Mouse (Mus musculus) forelimb bud, embryonic 11.5 days (tissue): ENCODE measurements around the gene Rai14.

Experiments used
- DNase-seq: peaks from one replicate; pipeline ENCODE4 v3.0.0-alpha.2; 2012; ENCODE audit warnings: low read depth, low spot score

The Rai14 gene

GRCm38 (mm10) chr15:10690973-10691372, 23.5 kb downstream of the Rai14 start:
- DNase-seq, result no peak

DNA sequence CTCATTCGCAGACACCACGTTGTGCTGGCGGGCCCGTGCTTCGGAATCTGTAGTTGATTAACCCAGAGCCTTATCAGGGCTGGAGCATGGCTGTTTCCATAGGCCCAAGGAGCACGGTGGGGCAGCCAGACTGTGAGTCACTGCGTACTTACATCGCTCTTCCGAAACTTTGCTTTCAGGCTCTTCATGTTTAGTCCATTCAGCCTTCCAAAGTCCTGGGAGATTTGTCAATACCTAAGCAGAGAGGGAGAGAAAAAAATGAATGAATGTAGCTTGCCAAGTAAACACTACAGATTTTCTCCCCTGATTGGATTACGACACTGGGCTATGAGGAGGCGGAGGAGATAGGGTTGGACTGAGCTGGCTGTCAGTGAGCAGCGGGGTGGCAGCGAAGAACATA, 24.2 kb downstream of the Rai14 start:
- DNase-seq, result no peak

- DNase-seq, result no peak
Measured at GRCm38 (mm10) chr15:10689304-10689703, 25.1 kb downstream of the Rai14 start.

GRCm38 (mm10) chr15:10688686-10689085, 25.7 kb downstream of the Rai14 start:
- no peak for DNase-seq

- DNase-seq, result no peak
Measured at GRCm38 (mm10) chr15:10687365-10687764, 27.1 kb downstream of the Rai14 start.

GRCm38 (mm10) chr15:10685692-10686430, 28.6 kb downstream of the Rai14 start:
- DNase-seq, result peak; percentile 40

DNA sequence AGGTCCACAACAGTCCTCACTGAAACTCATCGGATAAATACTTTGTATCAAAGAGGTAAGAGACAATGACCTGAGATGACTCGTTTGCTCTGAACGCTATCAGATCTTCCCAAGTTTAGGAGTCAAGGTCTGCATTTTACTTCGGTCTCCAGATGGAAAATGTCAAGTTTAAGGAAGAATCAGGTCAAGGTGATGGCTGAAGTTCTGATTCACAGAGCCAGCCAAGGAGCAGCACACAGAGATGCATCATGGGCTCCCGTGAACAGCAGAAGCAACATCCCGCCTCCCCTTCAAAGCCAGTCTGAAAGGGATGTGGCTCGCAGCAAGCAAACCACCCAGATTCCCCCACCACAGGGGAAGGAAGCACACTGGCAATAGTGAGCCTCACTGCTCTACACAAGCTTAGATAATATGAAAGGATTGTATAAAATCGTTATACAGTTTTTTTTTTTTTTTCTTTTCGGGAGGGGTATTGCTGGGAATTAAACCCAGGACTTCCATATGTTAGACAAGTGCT, 30.7 kb downstream of the Rai14 start:
- DNase-seq, result no peak

DNA sequence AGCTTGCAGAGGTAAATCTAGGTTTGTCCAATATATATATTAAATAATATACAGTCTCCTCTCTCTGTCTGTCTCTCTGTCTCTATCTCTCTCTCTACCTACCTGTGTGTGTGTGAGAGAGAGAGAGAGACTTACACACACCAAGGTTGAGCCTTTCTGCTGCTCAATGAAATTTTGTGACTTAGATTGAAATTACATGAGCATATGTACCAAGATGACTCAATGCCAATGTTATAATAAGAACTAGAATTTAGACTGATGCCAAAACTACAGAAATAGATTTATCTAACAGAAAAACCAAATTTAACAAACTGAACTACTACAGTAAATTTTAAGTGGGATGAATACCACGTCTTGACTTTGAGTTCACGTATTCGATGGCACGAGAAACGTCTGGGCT, 33.9 kb downstream of the Rai14 start:
- no peak for DNase-seq

DNA sequence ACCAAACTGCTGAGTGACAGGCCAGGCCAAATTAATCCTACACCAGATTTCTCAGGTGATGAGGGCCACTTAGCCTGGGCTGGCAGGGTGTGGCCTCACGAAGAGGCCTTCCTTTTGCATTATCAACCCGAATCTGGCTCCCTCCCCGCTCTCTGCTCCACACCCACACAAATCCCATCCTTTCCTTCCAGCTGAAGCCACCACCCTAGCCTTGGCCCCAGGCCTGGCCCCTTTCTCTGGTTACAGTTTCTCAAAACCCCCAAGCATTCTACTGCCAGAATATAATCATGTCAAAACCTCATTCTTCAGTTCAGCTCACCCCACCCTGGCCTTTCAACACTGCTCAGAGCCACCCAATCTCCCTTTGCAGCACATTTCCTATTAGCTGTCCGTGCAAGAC, 34.9 kb downstream of the Rai14 start:
- DNase-seq, result no peak

DNA sequence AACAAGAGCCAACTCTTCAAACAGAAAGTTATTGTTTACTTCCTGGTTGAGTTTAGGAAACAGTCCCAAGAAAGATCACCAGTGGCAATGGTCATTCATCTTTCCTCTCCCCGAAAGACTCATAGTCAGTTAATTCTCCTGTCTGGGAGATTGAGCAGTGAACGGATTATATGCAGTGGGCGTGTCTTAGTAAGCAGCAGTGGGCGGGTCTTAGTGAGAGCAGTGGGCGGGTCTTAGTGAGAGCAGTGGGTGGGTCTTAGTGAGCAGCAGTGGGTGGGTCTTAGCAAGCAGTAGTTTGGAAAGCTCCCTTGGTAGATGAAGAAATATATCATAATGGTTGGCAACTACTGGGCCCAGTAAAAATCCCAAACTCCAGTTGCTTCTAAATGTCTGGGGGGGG, 38.6 kb downstream of the Rai14 start:
- no peak for DNase-seq

- no peak for DNase-seq
Measured at GRCm38 (mm10) chr15:10672880-10673279, 41.5 kb downstream of the Rai14 start.

GRCm38 (mm10) chr15:10671868-10672267, 42.6 kb downstream of the Rai14 start:
- DNase-seq, result no peak

DNA sequence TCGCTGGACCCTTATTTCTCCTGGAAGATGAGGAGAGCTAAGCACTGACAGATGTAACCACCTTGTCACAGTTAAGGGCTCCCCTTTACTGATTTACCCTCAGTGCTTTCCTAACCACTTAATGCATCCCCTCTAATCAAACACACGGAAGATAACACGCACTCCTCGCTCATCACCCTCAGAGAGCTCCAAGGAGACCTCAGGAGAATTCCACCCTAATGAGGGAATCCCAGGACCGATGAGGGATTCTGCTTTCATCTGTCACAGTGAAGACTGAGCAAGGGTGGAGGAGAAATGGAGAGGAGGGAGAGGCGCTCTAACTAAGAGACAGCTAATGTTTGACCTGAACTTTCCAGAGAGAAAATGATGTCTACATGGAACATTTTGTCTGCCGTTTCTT, 44.3 kb downstream of the Rai14 start:
- DNase-seq, result no peak

GRCm38 (mm10) chr15:10668120-10668900, 46.1 kb downstream of the Rai14 start:
- no peak for DNase-seq

DNA sequence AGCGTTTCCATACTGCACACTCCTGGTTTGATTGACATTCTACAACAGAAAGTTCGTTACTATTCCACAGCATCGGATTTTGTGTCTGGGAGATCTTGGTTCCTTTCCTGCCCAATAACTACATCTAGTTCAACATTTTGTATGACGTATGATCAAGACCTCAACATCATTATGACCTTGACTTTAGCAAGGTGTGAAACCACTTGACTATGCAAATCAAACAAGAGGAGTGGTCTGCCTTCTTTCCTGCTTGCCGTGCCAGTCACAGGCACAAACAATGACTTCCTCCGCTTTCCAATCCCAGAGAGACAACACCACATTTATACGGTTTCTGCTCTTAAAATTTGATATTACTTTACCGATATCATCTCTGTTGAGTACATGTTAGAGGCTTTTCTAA, 48.6 kb downstream of the Rai14 start:
- DNase-seq, result no peak

GRCm38 (mm10) chr15:10664529-10664898, 49.9 kb downstream of the Rai14 start:
- DNase-seq, result no peak

DNA sequence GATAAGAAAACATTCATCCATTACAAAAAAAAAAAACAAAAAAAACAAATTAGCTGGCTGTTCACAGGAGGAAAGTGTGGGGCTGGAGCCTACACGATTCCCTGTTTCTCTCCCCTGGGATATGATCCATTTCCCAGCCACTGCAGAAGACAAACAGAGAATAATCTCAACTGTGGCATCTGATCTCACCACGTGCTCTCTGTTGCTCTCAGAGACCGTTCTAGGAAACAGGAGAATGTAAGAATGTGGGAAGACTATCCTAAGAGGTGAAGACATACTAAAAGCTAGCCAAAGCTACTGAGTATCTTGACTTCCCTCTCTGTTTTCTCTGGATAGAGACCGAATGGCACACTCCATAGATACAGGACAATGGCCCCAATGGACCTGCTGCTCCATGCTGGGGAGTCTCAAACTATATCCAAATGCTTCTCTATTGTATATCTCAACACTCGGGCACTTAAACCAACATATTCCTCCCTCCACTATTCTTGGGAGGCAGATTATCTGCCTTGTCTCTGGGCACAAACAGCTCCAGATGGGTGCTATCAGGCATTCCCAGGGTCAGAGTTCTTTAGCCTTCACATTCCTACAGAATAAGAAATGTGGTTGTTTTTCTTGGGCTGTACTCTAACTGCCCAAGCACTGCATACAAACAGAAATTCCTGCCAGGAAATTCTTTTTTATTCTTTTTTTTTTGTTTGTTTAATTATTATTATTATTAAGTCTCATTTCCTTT, 50.5 kb downstream of the Rai14 start:
- DNase-seq, result no peak

- DNase-seq, result no peak
Measured at GRCm38 (mm10) chr15:10661961-10662606, 52.3 kb downstream of the Rai14 start.

GRCm38 (mm10) chr15:10658803-10659202, 55.6 kb downstream of the Rai14 start:
- DNase-seq, result no peak

- no peak for DNase-seq
Measured at GRCm38 (mm10) chr15:10656146-10656545, 58.3 kb downstream of the Rai14 start.

- DNase-seq, result no peak
Measured at GRCm38 (mm10) chr15:10655151-10655905, 59.1 kb downstream of the Rai14 start.
